Mouse (Mus musculus) embryonic fibroblast, embryonic 13.5 days (primary cell): ENCODE results near the gene Twsg1.

Experiments used
- CTCF ChIP-seq: IDR thresholded peaks from 2 replicates; pipeline ENCODE4 v1.5.1; 2011; ENCODE audit warnings: mild to moderate bottlenecking, control low read depth, low read length, moderate library complexity, borderline replicate concordance; ENCODE audit not compliant: insufficient read depth
- POLR2A ChIP-seq: IDR thresholded peaks from 2 replicates; pipeline ENCODE4 v1.6.1; 2011; ENCODE audit warnings: low read depth, mild to moderate bottlenecking, control low read depth, low read length, moderate library complexity

DNA sequence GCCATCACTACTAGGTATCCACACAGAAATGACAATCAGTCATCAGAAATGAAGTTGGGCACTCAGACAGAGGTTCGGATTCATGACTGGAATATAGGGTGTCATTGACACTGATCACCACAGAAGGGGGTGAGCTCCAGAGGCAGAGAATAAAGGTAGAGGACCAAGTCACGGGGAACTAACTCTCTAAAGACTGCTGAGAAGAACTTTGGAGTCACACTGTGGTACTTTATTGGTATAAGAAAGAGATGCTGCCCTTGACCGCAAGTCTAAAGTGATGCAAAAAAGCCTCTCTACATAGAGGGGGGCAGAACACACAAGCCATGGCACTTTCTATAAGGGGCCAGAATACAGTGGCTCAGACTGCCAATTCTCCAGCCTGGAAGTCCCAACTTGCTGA, 5.1 kb upstream of the Twsg1 start:
- TF ChIP-seq POLR2A: no peak
- no peak for TF ChIP-seq CTCF
